Mouse (Mus musculus): Measurements from ENCODE around the gene Shisal2a.

DNA sequence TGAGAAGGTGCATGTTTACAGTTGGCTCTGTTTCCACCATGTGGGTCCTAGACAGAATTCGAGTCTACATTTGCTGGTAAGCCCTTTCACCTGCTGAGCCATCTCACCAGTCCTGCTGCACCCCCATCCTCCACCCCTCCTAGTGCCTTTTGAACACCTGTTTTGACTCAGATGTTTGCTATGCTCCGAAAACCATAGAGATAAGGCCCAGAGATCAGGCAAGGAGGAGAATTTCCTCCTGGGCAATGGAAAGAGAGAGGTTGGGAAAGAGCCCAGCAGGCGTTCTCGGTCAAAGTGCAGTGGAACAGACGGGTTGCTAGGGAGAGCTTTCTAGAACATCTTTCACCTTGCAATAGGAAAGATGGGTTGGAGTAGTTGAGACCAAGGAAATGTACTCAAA lies 8.0 kb upstream of the Shisal2a start:
- no peak for TF ChIP-seq CTCF (IDR thresholded peaks at IDR 0.05; ENCODE audit: low read depth)
- no peak for TF ChIP-seq EP300 (IDR thresholded peaks at IDR 0.05; ENCODE audit: low read depth)

Data from liver, embryonic 14.5 days (tissue).